Mouse (Mus musculus): ENCODE measurements around the gene Rorc. TPM values are rescaled to one million over a fixed set of nuclear protein-coding genes. Genes with fewer than 3 reads are reported as not detected.

Gene Rorc
- total and polyA plus RNA-seq, 3 experiments = 0.47 to 1.2 (median 1.2) TPM

GRCm38 (mm10) chr3:94334442-94334841, 38.2 kb upstream of the Rorc start:
- TF ChIP-seq ELF1 (IDR thresholded peaks at IDR 0.05; ENCODE audit: low read depth, low read length) = no peak
- TF ChIP-seq GABPA (IDR thresholded peaks at IDR 0.05; ENCODE audit: insufficient replicate concordance, low read depth, low read length) = no peak
- no peak for TF ChIP-seq E2F4 (IDR thresholded peaks at IDR 0.05; ENCODE audit: insufficient replicate concordance, low read depth, low read length)
- no peak for TF ChIP-seq RCOR1 (conservative IDR thresholded peaks at IDR 0.05; ENCODE audit: low read depth, low read length)
- TF ChIP-seq JUN (IDR thresholded peaks at IDR 0.05; ENCODE audit: insufficient read depth, low read depth, low read length) = no peak
- TF ChIP-seq ETS1 (conservative IDR thresholded peaks at IDR 0.05; ENCODE audit: low read depth, low read length) = no peak
- no peak for TF ChIP-seq MYC (IDR thresholded peaks at IDR 0.05; ENCODE audit: low read depth, low read length)
- TF ChIP-seq ZC3H11A (IDR thresholded peaks at IDR 0.05; ENCODE audit: low read depth, low read length) = no peak
- TF ChIP-seq IRF4 (IDR thresholded peaks at IDR 0.05; ENCODE audit: low read depth, low read length) = no peak
- TF ChIP-seq TBP (conservative IDR thresholded peaks at IDR 0.05; ENCODE audit: low read depth, low read length) = no peak
- no peak for TF ChIP-seq MAFK (IDR thresholded peaks at IDR 0.05; ENCODE audit: insufficient replicate concordance, low read length)
- no peak for TF ChIP-seq USF2 (conservative IDR thresholded peaks at IDR 0.05; ENCODE audit: low read depth, low read length)
- no peak for TF ChIP-seq BHLHE40 (IDR thresholded peaks at IDR 0.05; ENCODE audit: low read depth, low read length)
- TF ChIP-seq MAZ (IDR thresholded peaks at IDR 0.05; ENCODE audit: low read depth, low read length) = no peak
- no peak for TF ChIP-seq JUND (conservative IDR thresholded peaks at IDR 0.05; ENCODE audit: low read depth, low read length)
- TF ChIP-seq CHD1 (IDR thresholded peaks at IDR 0.05; ENCODE audit: low read depth, low read length) = no peak
- TF ChIP-seq MEF2A (IDR thresholded peaks at IDR 0.05; ENCODE audit: borderline replicate concordance, low read depth, low read length) = no peak
- TF ChIP-seq POLR2A (IDR thresholded peaks at IDR 0.05; ENCODE audit: low read depth, low read length) = no peak
- no peak for TF ChIP-seq MAX (IDR thresholded peaks at IDR 0.05; ENCODE audit: low read length)
- TF ChIP-seq POLR2AphosphoS2 (IDR thresholded peaks at IDR 0.05; ENCODE audit: low read depth, low read length) = no peak
- Histone ChIP-seq H3K4me3 (replicated peaks in 1 of 3; ENCODE audit: low read depth in 2 of 3, low read length in 2 of 3, poor library complexity in 1 of 3) (no peak overlapping the region), H3K27me3 (replicated peaks) (peaks cover 5% of the 10 kb centered on the region), H3K36me3 (replicated peaks in 1 of 2; ENCODE audit: control insufficient read depth in 1 of 2, insufficient read depth in 1 of 2, low read length in 1 of 2) (peaks cover 2 to 10% of the 10 kb centered on the region in 2 experiments), H3K9me3 (replicated peaks; ENCODE audit: low read length) (no peaks in the 10 kb centered on the region), H3K79me2 (replicated peaks; ENCODE audit: control insufficient read depth, extremely low read depth, insufficient read depth, poor library complexity, severe bottlenecking) (no peaks in the 10 kb centered on the region), H3K9ac (ENCODE audit: insufficient read depth, low read depth) (no peak overlapping the region), H3K4me1 (ENCODE audit: control insufficient read depth in 1 of 2, insufficient read depth in 2 of 2) (no peaks in the 10 kb centered on the region), H3K4me2 (ENCODE audit: insufficient read depth, low read depth, poor library complexity, severe bottlenecking) (no peak overlapping the region), H3K27ac (ENCODE audit: insufficient read depth, low read depth) (no peak overlapping the region)
- dilution Hi-C loops (cut with MboI; ENCODE audit: extremely low pct_ligation_motif_present, extremely low pct_unique_long_range_greater_than_20kb, low sequenced_read_pairs) (no loop called here), in situ Hi-C loops (cut with MboI; ENCODE audit: low pct_ligation_motif_present, low pct_unique_long_range_greater_than_20kb, low sequenced_read_pairs) (no loop called here)
- no peak for DNase-seq (ENCODE audit: extremely low read depth)

GRCm38 (mm10) chr3:94338522-94338921, 34.1 kb upstream of the Rorc start:
- Histone ChIP-seq H3K4me2 (ENCODE audit: insufficient read depth, low read depth, poor library complexity, severe bottlenecking) (no peak overlapping the region), H3K27ac (ENCODE audit: insufficient read depth, low read depth) (no peak overlapping the region), H3K9ac (ENCODE audit: insufficient read depth, low read depth) (no peak overlapping the region), H3K4me3 (replicated peaks in 1 of 3; ENCODE audit: low read depth in 2 of 3, low read length in 2 of 3, poor library complexity in 1 of 3) (no peak overlapping the region), H3K79me2 (replicated peaks; ENCODE audit: control insufficient read depth, extremely low read depth, insufficient read depth, poor library complexity, severe bottlenecking) (no peaks in the 10 kb centered on the region), H3K27me3 (replicated peaks) (peaks cover 9% of the 10 kb centered on the region), H3K4me1 (ENCODE audit: control insufficient read depth in 1 of 2, insufficient read depth in 2 of 2) (no peaks in the 10 kb centered on the region), H3K36me3 (replicated peaks in 1 of 2; ENCODE audit: control insufficient read depth in 1 of 2, insufficient read depth in 1 of 2, low read length in 1 of 2) (no peaks in the 10 kb centered on the region), H3K9me3 (replicated peaks; ENCODE audit: low read length) (no peaks in the 10 kb centered on the region)
- TF ChIP-seq HCFC1 (IDR thresholded peaks at IDR 0.05; ENCODE audit: low read depth, low read length) = no peak
- in situ Hi-C loops (cut with MboI; ENCODE audit: low pct_ligation_motif_present, low pct_unique_long_range_greater_than_20kb, low sequenced_read_pairs) = no loop called here
- no peak for DNase-seq (ENCODE audit: extremely low read depth)
- dilution Hi-C loops (cut with MboI; ENCODE audit: extremely low pct_ligation_motif_present, extremely low pct_unique_long_range_greater_than_20kb, low sequenced_read_pairs) = no loop called here
